ENCODE assay signal across 7 mouse cellular contexts in the genomic region with DNA sequence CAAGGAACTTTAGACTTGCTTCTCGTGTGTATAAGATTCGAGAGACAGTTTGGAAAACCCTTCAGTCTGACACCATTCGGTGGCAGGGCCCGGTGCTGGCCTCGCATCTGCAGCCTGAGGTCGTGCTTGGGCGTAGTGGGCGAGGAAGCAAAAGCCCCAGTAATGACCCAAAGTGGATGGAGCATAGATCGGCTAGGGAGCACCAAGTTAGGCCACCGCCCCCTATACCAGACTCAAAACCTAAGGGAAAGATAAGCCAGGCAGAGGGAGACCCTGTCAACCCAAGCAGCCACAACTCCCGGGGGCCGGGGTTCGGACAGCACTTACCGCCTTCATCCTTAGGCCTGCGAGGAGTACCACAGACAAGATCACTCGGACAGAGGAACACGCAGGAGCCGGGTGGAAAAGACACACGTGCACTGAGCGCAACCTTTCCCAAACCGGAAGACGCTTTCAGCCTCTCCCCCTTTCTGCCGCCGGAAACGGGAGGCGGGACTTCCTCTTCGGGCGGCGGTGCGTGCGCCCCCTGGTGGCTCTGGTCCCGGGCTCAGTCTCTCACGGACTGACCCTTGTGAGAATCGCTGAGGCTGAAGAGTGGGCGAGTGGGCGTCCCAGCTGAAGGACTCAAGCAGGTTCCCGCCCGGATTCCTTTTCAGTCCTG. TPM values are rescaled to one million over a fixed set of nuclear protein-coding genes. Genes with fewer than 3 reads are reported as not detected.
A peak's percentile ranks its signal among the peaks of the same experiment; 100 is the strongest.
DNase-seq lines count a peak whose midpoint lies in the region; ATAC-seq lines count a peak whose summit lies in the region.

A gene (minus strand): TSS at position 472 of the 661 bp plus-strand sequence.

- peak; percentile 99 for ATAC-seq in granulocyte monocyte progenitor cell, adult 5-6 weeks (replicated peaks; ENCODE audit: poor library complexity, severe bottlenecking)
- ATAC-seq in midbrain, embryonic 13.5 days: peak; percentile 99

- peaks cover 19% of the 10 kb centered on the region for H3K4me1 ChIP-seq in embryonic facial prominence, embryonic 10.5 days
- H3K4me1 ChIP-seq in limb, embryonic 10.5 days: peaks cover 19% of the 10 kb centered on the region
- peaks cover 15% of the 10 kb centered on the region for H3K4me1 ChIP-seq in midbrain, embryonic 13.5 days (replicated peaks)

- DNase-seq in adrenal gland, postnatal 10 days: peak; percentile 97
- peak; percentile 96 for DNase-seq in embryonic facial prominence, embryonic 10.5 days (ENCODE audit: low spot score)
- peak; percentile 85 for DNase-seq in kidney, adult 11 months
- DNase-seq in limb, embryonic 10.5 days (ENCODE audit: low spot score): peak; percentile 99
- DNase-seq in spleen, adult 12 weeks (ENCODE audit: low spot score): peak; percentile 91

- peak within 1 kb of the TSS; percentile 85 for H3K9ac ChIP-seq in midbrain, embryonic 13.5 days (replicated peaks)

- peak within 1 kb of the TSS; percentile 88 for H3K4me3 ChIP-seq in embryonic facial prominence, embryonic 10.5 days
- H3K4me3 ChIP-seq in limb, embryonic 10.5 days: peak within 1 kb of the TSS; percentile 87
- peak within 1 kb of the TSS; percentile 82 for H3K4me3 ChIP-seq in midbrain, embryonic 13.5 days (replicated peaks)

- peak within 1 kb of the TSS; percentile 92 for H3K4me2 ChIP-seq in midbrain, embryonic 13.5 days (replicated peaks)

- H3K27me3 ChIP-seq in embryonic facial prominence, embryonic 10.5 days (replicated peaks; ENCODE audit: low read depth, poor library complexity, severe bottlenecking): no peaks in the 10 kb centered on the region
- no peaks in the 10 kb centered on the region for H3K27me3 ChIP-seq in limb, embryonic 10.5 days (ENCODE audit: low read depth, poor library complexity, severe bottlenecking)
- no peaks in the 10 kb centered on the region for H3K27me3 ChIP-seq in midbrain, embryonic 13.5 days

- peaks cover 29% of the 10 kb centered on the region for H3K36me3 ChIP-seq in embryonic facial prominence, embryonic 10.5 days (replicated peaks)
- peaks cover 27% of the 10 kb centered on the region for H3K36me3 ChIP-seq in limb, embryonic 10.5 days
- H3K36me3 ChIP-seq in midbrain, embryonic 13.5 days: peaks cover 23% of the 10 kb centered on the region

- H3K9me3 ChIP-seq in embryonic facial prominence, embryonic 10.5 days: no peaks in the 10 kb centered on the region
- H3K9me3 ChIP-seq in limb, embryonic 10.5 days (replicated peaks): no peaks in the 10 kb centered on the region
- no peaks in the 10 kb centered on the region for H3K9me3 ChIP-seq in midbrain, embryonic 13.5 days

- under 1% methylated on average over 38 of the region's 38 CpGs for WGBS in embryonic facial prominence, embryonic 10.5 days
- under 1% methylated on average over 38 of the region's 38 CpGs for WGBS in limb, embryonic 10.5 days
- under 1% methylated on average over 37 of the region's 38 CpGs for WGBS in midbrain, embryonic 13.5 days

- peak within 1 kb of the TSS; percentile 88 for H3K27ac ChIP-seq in embryonic facial prominence, embryonic 10.5 days (replicated peaks)
- peak within 1 kb of the TSS; percentile 89 for H3K27ac ChIP-seq in limb, embryonic 10.5 days
- H3K27ac ChIP-seq in midbrain, embryonic 13.5 days: peak within 1 kb of the TSS; percentile 25

RNA-seq across cellular contexts. Expression of the gene that starts here (rescaled TPM):
- 10 to 100 TPM; 12.5 TPM for total RNA-seq in adrenal gland, postnatal 10 days (2021)
- 11.1 and 12.7 TPM in 2 replicates for polyA plus RNA-seq in embryonic facial prominence, embryonic 10.5 days (2016; fragmentation: Nextera tagmentation; extraction: Ambion mirVana)
- total RNA-seq in granulocyte monocyte progenitor cell, adult 5-6 weeks (2014; fragmentation: Nextera tagmentation): 17.5 and 18.5 TPM in 2 replicates
- total RNA-seq in granulocyte monocyte progenitor cell, adult 5-6 weeks (2017): 32.5 and 40.2 TPM in 2 replicates
- 11.2 and 11.7 TPM in 2 replicates for polyA plus RNA-seq in limb, embryonic 10.5 days (2016; fragmentation: Nextera tagmentation; extraction: Ambion mirVana)
- polyA plus RNA-seq in midbrain, embryonic 13.5 days (2015; fragmentation: Nextera tagmentation; extraction: Ambion mirVana): 6.0 and 6.6 TPM in 2 replicates

Comparison
In these comparisons a context has a peak if more than half of its experiments do, and no peak if none do; other contexts are left out.
1. Peak in every context shown above with its lines: DNase-seq, ATAC-seq, H3K4me3 ChIP-seq and H3K27ac ChIP-seq.
2. H3K27ac ChIP-seq: peak in every context shown above with its lines; median percentile 89 in limb, embryonic 10.5 days; 88 in embryonic facial prominence, embryonic 10.5 days; 25 in midbrain, embryonic 13.5 days.